Mouse (Mus musculus): ENCODE measurements at regions not wholly inside any gene's neighbourhood (a gene's known extent, or its start where the extent isn't known, plus 50 kb on each side); places are given as distances from the start of the nearest gene placed in this dataset.

DNA sequence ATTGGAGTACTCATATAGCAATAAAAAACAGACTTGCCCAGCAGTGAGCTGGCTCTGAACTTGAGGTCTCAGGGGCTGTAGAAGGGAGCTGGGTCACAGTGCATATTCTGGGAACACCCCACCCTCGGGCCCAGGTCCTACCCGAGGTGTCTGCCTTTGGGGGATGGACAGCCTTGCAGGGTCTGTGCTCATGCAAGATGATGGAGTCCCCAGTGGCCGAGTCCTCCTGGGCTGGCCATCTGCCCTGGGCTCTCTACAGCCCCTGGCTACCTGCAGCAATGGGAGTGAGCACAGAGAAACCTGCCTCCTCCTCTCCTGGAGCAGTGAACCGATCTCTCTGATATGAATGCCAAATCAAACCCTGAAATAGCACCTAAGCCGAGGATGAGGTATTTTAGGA is 117.9 kb downstream of the Tex29 start:
- no peak for TF ChIP-seq CTCF (IDR thresholded peaks at IDR 0.05)
- TF ChIP-seq EP300 (IDR thresholded peaks at IDR 0.05): no peak
